Mouse (Mus musculus) frontal cortex, postnatal 36 days (tissue): ENCODE results near the gene Olfr1321.

ENCODE experiments used
- DNase-seq, 2 experiments: peaks; one replicate each; pipeline ENCODE4 v3.0.0; 2022; ENCODE audit warnings: low spot score in 2 of 2

Olfr1321 gene

DNA sequence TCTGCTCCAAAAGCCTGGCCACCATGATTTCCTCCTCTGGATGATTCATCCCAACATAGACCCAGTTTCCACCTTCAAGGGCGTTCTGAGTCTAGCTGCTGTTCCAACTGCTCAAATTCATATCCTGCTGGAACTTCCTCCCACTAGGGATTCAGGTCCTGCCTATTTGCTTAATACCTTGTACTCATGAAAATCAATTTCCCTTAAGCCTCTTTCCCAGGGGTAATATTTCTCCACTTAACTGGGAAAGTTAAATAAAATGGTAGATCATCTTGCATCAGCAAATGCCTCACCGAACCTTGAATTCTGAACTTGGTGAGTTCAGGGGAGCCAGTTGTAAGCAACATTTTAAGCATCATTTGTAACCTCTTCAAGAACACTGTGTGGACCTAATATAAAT, at the start of gene Olfr1321:
Gene Olfr1321 (minus strand): TSS at position 101 of the 400 bp plus-strand sequence.
- no peak for DNase-seq

GRCm38 (mm10) chrX:49770828-49771227, 36.0 kb upstream of the Olfr1321 start:
- DNase-seq, result no peak

GRCm38 (mm10) chrX:49745192-49745591, 10.3 kb upstream of the Olfr1321 start:
- no peak for DNase-seq
